ENCODE assay signal across 18 mouse cellular contexts in genomic region chr19:38027389-38027788, GRCm38 (mm10). TPM values are rescaled to one million over a fixed set of nuclear protein-coding genes. Genes with fewer than 3 reads are reported as not detected.
A peak's percentile ranks its signal among the peaks of the same experiment; 100 is the strongest.
DNase-seq lines count a peak whose midpoint lies in the region; ATAC-seq and TF ChIP-seq lines count a peak whose summit lies in the region.
"Had no signal": no experiment of that assay in that cellular context is flagged by ENCODE, and none has a peak within 500 bp of the region (broad histone marks: within the 10 kb centered on the region; RNA-seq: fewer than 3 reads in every experiment).

No protein-coding gene starts in this region.

- WGBS in heart, embryonic 13.5 days: 79% methylated on average over 6 of the region's 6 CpGs
- WGBS in kidney, postnatal 0 days: 66% methylated on average over 6 of the region's 6 CpGs
- 85% methylated on average over 6 of the region's 6 CpGs for WGBS in spleen, adult 2 months
- WGBS in stomach, postnatal 0 days: 72% methylated on average over 6 of the region's 6 CpGs

- H3K4me2 ChIP-seq in heart, embryonic 13.5 days: no peak overlapping the region
- H3K4me2 ChIP-seq in kidney, postnatal 0 days (ENCODE audit: low read length): no peak overlapping the region
- H3K4me2 ChIP-seq in stomach, postnatal 0 days (replicated peaks; ENCODE audit: low read depth): no peak overlapping the region
- H3K4me2 ChIP-seq: forebrain, embryonic 13.5 days; limb, embryonic 12.5 days; midbrain, embryonic 15.5 days had no signal

- ATAC-seq in heart, embryonic 13.5 days (ENCODE audit: extremely low read depth, insufficient number of reproducible peaks, low FRiP score, low TSS enrichment): no peak
- no peak for ATAC-seq in kidney, postnatal 0 days (replicated peaks; ENCODE audit: low FRiP score, low read depth)
- no peak for ATAC-seq in stomach, postnatal 0 days (ENCODE audit: low FRiP score, low TSS enrichment)
- ATAC-seq: activated CD4-positive, CD25-positive, alpha-beta regulatory T cell, adult 4 months; forebrain, embryonic 13.5 days; inflammation-experienced regulatory T-cells, adult 6 months; midbrain, embryonic 15.5 days had no signal

- no peak overlapping the region for H3K4me3 ChIP-seq in heart, embryonic 13.5 days
- H3K4me3 ChIP-seq in kidney, postnatal 0 days (replicated peaks; ENCODE audit: low read depth, low read length): no peak overlapping the region
- H3K4me3 ChIP-seq in spleen, adult 2 months (ENCODE audit: extremely low read depth, insufficient read depth, insufficient read length): no peak overlapping the region
- H3K4me3 ChIP-seq in stomach, postnatal 0 days (ENCODE audit: low read depth, low read length): no peak overlapping the region
- H3K4me3 ChIP-seq: forebrain, embryonic 13.5 days; limb, embryonic 12.5 days; midbrain, embryonic 15.5 days had no signal

- TF ChIP-seq CTCF in kidney, postnatal 0 days (IDR thresholded peaks at IDR 0.05; ENCODE audit: low read depth): no peak
- no peak for TF ChIP-seq CTCF in spleen, adult 2 months (IDR thresholded peaks at IDR 0.05; ENCODE audit: extremely low read depth, insufficient read depth, insufficient read length, insufficient replicate concordance)
- no peak for TF ChIP-seq CTCF in stomach, postnatal 0 days (IDR thresholded peaks at IDR 0.05; ENCODE audit: low read depth)

- peak overlapping the region; percentile 62; the same call in 1 of the 2 replicates for H3K27ac ChIP-seq in heart, embryonic 13.5 days (replicated peaks)
- peak overlapping the region; percentile 94 for H3K27ac ChIP-seq in kidney, postnatal 0 days
- peak overlapping the region; percentile 56; the same call in 1 of the 2 replicates for H3K27ac ChIP-seq in spleen, adult 2 months (ENCODE audit: insufficient read depth, low read length)
- H3K27ac ChIP-seq in stomach, postnatal 0 days (replicated peaks): peak overlapping the region; percentile 59
- H3K27ac ChIP-seq: forebrain, embryonic 13.5 days; limb, embryonic 12.5 days; midbrain, embryonic 15.5 days had no signal

- H3K27me3 ChIP-seq in heart, embryonic 13.5 days (replicated peaks): no peaks in the 10 kb centered on the region; the same call in 1 of the 2 replicates
- no peaks in the 10 kb centered on the region for H3K27me3 ChIP-seq in kidney, postnatal 0 days (ENCODE audit: insufficient read depth, low read length)
- no peaks in the 10 kb centered on the region for H3K27me3 ChIP-seq in spleen, adult 2 months (ENCODE audit: control insufficient read depth, insufficient read depth, low read length)
- H3K27me3 ChIP-seq in stomach, postnatal 0 days (ENCODE audit: control insufficient read depth, insufficient read depth, low read length): no peaks in the 10 kb centered on the region
- H3K27me3 ChIP-seq: forebrain, embryonic 13.5 days; limb, embryonic 12.5 days; midbrain, embryonic 15.5 days had no signal

- no peak for DNase-seq in heart, postnatal 4 days
- no peak for DNase-seq in kidney, postnatal 0 days (ENCODE audit: low spot score)
- DNase-seq in kidney, postnatal 4 days: no peak
- DNase-seq in spleen, adult 2 months (ENCODE audit: low read depth in 1 of 2, low spot score in 2 of 2): no peak
- DNase-seq in spleen, postnatal 10 days (ENCODE audit: low spot score in 2 of 2): no peak
- no peak for DNase-seq in stomach, postnatal 0 days (ENCODE audit: low spot score)
- no peak for DNase-seq in urinary bladder, adult 2 months (ENCODE audit: low spot score)
- DNase-seq: adrenal gland, postnatal 25 days; cerebellum, adult 9-11 months; embryo, embryonic 11 days; right cerebral cortex, postnatal 14 days; thymus, postnatal 4 days had no signal

- H3K4me1 ChIP-seq in heart, embryonic 13.5 days: peaks cover 60% of the 10 kb centered on the region
- peaks cover 47% of the 10 kb centered on the region for H3K4me1 ChIP-seq in kidney, postnatal 0 days (replicated peaks; ENCODE audit: insufficient read depth, low read length)
- H3K4me1 ChIP-seq in spleen, adult 2 months (ENCODE audit: control insufficient read depth, insufficient read depth, insufficient read length): peaks cover 39% of the 10 kb centered on the region
- peaks cover 30% of the 10 kb centered on the region for H3K4me1 ChIP-seq in stomach, postnatal 0 days (replicated peaks; ENCODE audit: control insufficient read depth, insufficient read depth)
- H3K4me1 ChIP-seq: forebrain, embryonic 13.5 days had no signal

- H3K36me3 ChIP-seq in heart, embryonic 13.5 days: no peaks in the 10 kb centered on the region
- no peaks in the 10 kb centered on the region for H3K36me3 ChIP-seq in kidney, postnatal 0 days (ENCODE audit: insufficient read depth, low read length)
- no peaks in the 10 kb centered on the region for H3K36me3 ChIP-seq in spleen, adult 2 months (ENCODE audit: control insufficient read depth, insufficient read depth, low read length)
- no peaks in the 10 kb centered on the region for H3K36me3 ChIP-seq in stomach, postnatal 0 days (ENCODE audit: control insufficient read depth, insufficient read depth, low read length)
- H3K36me3 ChIP-seq: limb, embryonic 12.5 days; midbrain, embryonic 15.5 days had no signal

- H3K9ac ChIP-seq in heart, embryonic 13.5 days: no peak overlapping the region
- H3K9ac ChIP-seq in kidney, postnatal 0 days (ENCODE audit: low read depth, low read length): no peak overlapping the region
- no peak overlapping the region for H3K9ac ChIP-seq in stomach, postnatal 0 days (ENCODE audit: low read length)
- H3K9ac ChIP-seq: forebrain, embryonic 13.5 days; limb, embryonic 12.5 days; midbrain, embryonic 15.5 days had no signal

- TF ChIP-seq POLR2A in spleen, adult 2 months (IDR thresholded peaks at IDR 0.05; ENCODE audit: low read depth, low read length): no peak

- no peak for TF ChIP-seq EP300 in stomach, postnatal 0 days (optimal IDR thresholded peaks at IDR 0.05)

- no peaks in the 10 kb centered on the region for H3K9me3 ChIP-seq in heart, embryonic 13.5 days
- H3K9me3 ChIP-seq in kidney, postnatal 0 days (replicated peaks; ENCODE audit: low read length): no peaks in the 10 kb centered on the region
- H3K9me3 ChIP-seq in stomach, postnatal 0 days (ENCODE audit: control insufficient read depth, low read length): no peaks in the 10 kb centered on the region
- H3K9me3 ChIP-seq: forebrain, embryonic 13.5 days; limb, embryonic 12.5 days; midbrain, embryonic 15.5 days had no signal

RNA-seq across cellular contexts. Expression of gene Myof, which starts 16.0 kb away (rescaled TPM):
- polyA plus RNA-seq in heart, embryonic 13.5 days (2015; fragmentation: Nextera tagmentation; extraction: Ambion mirVana): 4.8 and 5.7 TPM in 2 replicates
- 10 to 100 TPM; 15.5 to 16.4 TPM for total RNA-seq in heart, postnatal 4 days (2021)
- polyA plus RNA-seq in kidney, postnatal 0 days (2015; fragmentation: Nextera tagmentation; extraction: Ambion mirVana): 28.0 and 28.1 TPM in 2 replicates
- polyA plus RNA-seq in spleen, adult 2 months (2012; rRNA removed): 10.6 and 11.7 TPM in 2 replicates
- polyA plus RNA-seq in stomach, postnatal 0 days (2015; fragmentation: Nextera tagmentation; extraction: Ambion mirVana): 14.3 and 14.6 TPM in 2 replicates
- polyA plus RNA-seq in urinary bladder, adult 2 months (2012; rRNA removed): 377 and 428 TPM in 2 replicates

RNA-seq across cellular contexts. Expression of gene Cep55, which starts 27.4 kb away (rescaled TPM):
- polyA plus RNA-seq in heart, embryonic 13.5 days (2015; fragmentation: Nextera tagmentation; extraction: Ambion mirVana): 25.5 and 26.6 TPM in 2 replicates
- total RNA-seq in heart, postnatal 4 days (2021): 10 to 100 TPM; 18.5 to 20.3 TPM
- 13.8 and 15.5 TPM in 2 replicates for polyA plus RNA-seq in kidney, postnatal 0 days (2015; fragmentation: Nextera tagmentation; extraction: Ambion mirVana)
- 0.94 and 1.2 TPM in 2 replicates for polyA plus RNA-seq in spleen, adult 2 months (2012; rRNA removed)
- 7.0 and 8.7 TPM in 2 replicates for polyA plus RNA-seq in stomach, postnatal 0 days (2015; fragmentation: Nextera tagmentation; extraction: Ambion mirVana)
- 1.8 and 2.1 TPM in 2 replicates for polyA plus RNA-seq in urinary bladder, adult 2 months (2012; rRNA removed)

Comparison
In these comparisons a context has a peak if more than half of its experiments do, and no peak if none do; other contexts are left out.
1. RNA of gene Myof, which starts 16.0 kb away (polyA plus RNA-seq): 377 to 428 TPM in urinary bladder, adult 2 months; 28.0 to 28.1 TPM in kidney, postnatal 0 days, 14.3 to 14.6 TPM in stomach, postnatal 0 days, 10.6 to 11.7 TPM in spleen, adult 2 months and 4.8 to 5.7 TPM in heart, embryonic 13.5 days; every median in the first group is over 10 times any median in the second.
2. Peak in every context shown above with its lines, with median percentiles within 50 percentile points of each other: H3K27ac ChIP-seq.